Mouse (Mus musculus) yolk sac, embryonic 10.5 days (tissue): ENCODE data around the gene Lin28b.
"Not testable (repeated sequence)": the region's sequence is repeated elsewhere in the genome, so short reads cannot be mapped to it uniquely, and the experiment has no call there.

Source experiments
- DNase-seq: peaks from one replicate; pipeline ENCODE4 v3.0.0-alpha.2; 2017; ENCODE audit warnings: low spot score

Lin28b gene

DNA sequence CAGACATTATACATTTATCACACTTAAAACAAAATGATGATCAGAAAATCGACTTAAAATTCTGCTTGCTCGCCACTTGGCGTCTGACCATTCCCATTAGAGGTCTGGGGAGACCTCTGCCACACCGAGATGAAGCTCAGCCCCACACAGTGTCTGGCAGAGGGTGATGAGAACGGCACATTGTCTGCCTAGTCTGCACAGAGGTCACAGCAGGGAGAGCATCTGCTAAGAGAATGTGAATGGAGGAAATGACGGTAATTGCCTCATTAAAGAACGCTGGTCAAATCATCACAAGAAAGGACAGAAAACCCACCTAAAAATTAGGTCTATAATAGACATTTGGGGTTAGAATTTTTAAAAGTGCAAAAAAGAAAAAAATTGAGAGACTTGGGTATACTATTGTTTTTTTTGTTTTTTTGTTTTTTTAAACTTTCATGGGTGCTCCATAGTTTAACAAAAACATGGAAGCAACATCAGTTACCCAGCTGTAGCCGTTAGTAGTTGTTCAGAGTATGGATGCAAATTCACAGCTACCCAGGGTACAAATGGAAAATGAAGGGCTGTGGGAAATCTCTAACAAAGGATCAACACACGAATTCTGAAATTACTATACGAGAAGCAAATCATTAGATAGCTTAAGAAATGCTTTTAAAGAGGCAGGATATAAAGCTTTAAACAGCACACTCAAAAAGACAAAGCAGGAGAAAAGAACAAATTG lies 75.4 kb downstream of the Lin28b start:
- no peak for DNase-seq

DNA sequence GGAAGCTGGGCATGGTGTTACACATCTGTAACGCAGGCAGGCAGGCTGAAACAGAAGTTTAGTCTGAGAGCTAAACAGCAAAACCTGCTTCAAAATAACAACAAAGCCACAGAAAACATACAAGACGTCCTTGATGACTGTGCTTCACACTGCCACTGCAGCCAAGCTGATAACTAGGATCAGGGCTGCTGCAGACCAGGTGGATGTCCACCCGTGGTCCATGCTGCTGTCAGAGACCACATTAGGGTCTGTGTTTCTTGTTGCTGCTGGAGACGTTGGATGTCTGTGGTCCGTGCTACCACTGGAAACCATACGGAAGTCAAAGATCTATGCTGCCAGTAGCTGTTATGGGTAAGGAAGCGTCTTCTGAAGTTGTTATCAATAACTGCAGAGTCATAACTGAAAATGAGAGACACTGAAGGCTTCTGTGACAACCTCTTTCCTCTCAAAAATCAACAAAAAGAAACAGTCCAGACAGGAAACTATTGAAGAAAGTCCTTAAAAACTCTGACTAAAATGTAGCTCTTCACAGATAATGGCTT lies 86.4 kb downstream of the Lin28b start:
- no peak for DNase-seq

DNA sequence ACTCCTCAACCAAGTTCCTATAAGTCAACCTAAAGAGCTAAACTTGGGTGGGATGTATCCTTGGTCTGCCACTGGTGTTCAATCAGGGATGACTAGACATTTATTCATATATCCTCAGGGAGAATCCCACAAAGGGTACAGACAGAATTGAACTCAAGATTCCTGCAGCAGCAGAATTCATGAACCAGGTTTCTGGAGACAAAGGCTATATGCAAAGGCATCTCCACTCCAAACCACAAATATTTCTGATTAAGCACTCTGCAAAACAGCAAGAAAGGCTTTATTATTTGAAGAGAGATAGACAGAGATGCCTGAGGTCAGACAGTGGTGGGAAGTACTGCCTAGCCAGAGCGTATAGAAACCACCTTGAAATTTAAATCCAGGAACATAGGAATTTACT lies 88.0 kb downstream of the Lin28b start:
- DNase-seq = no peak

DNA sequence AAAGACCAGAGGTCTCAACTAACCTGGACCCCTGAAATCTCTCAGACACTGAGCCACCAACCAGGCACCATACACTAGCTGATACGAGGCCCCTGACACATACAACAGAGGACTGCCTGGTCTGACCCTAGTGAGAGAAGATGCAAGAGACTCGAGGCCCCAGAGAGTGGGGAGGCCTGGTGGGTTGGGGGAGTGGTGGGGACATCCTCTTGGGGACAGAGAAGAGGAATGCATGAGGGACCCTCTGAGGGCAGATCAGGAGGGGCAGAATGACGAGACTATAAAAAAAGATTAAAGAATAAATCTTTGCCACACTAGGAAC lies 103.6 kb downstream of the Lin28b start:
- no peak for DNase-seq

DNA sequence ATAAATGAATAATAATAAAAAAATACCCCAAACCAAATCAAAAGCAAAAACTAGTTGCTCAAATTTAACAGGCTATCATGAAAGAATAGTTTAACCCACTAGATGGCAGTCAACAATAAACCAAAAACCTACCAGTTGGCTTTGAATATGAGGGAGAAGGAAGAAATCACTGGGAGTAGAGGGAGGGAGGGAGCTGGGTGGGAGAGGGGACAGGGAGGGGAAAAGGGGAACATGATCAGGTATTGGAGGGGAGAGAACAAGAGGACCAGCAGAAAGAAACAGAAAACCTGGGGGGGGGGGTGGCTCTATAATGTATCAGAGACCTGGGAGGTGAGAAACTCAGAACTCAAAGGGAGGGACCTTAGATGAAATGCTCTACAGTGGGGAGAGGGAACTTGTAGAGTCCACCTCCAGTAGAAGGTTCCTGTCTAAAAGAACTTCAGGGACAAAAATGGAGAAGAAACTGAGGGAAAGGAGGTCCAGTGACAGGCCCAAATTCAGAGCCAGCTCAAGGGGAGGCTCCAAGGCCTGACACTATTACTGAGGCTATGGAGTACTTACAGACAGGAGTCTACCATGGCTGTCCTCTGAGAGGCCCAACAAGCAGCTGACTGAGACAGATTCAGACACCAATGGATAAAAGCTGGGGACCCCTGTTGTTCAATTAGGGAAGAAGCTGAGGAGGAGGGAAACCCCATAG lies 104.1 kb downstream of the Lin28b start:
- no peak for DNase-seq

DNA sequence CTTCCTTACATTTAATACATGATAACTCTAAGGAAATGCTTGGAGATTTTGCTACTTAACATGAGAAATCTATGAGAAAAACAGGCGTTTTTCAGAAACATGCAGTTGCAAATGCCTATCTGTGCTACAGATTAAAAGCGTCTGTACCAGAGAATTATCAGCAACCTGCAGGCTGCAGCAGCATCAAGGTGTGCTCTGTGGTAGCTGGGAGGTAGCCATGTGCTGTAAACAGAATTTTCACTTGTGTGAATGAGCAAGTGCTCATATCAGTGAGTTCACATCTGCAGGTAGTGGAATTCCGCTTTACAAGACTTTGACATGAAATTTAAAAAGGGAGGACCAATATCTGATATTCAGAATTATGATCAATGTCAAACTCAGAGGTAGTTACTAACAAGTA lies 107.9 kb downstream of the Lin28b start:
- DNase-seq = no peak

DNA sequence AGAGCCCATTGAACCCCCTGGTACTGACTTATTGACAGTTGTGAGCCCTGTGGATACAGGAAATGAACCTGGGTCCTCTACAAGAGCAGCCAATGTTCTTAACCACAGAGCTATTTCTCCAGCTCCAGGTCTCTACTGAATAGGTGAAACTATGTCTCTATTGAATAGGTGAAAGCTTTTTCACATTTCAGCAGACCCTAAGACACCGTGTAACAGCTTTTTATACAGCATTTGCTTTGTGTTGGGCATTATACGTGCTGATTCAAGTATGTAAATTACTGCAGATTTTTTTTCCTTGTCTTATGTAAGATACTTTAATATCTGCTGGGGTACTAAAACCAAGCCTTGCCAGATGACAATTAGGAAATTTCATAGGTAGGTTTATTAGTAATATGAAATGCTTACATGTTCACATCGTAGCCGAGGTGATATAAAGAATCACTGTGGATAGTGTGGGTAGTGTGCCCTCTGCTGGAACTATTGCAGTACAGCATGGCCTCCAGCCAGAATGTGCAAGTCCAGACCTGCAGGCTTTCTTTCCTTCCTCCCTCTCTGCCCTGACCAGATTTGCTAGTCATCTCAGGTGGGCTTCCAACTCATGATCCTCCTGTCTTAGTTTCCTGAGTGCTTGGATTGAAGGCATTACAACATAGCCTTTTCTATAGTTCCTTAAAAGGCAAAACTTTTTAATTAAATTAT lies 113.1 kb downstream of the Lin28b start:
- peak; percentile 36 for DNase-seq

DNA sequence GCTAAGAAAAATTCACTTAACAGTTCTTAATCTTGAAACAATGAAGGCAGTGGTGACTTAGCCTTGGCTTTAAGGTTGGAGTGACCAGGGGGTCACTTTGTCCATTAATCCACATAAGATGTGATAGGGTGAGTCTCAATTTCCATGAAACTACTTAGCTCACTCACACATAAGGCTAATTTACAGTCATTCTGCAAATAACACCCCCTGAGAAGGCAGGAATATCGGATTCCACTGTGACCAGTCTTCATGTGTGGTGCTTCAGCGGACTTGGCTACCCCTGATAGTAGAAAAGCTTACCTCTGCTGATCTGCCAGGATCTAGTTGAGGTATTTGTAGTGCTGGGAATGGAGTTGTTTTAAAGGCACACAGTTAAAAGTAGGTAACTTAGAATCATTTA lies 115.7 kb downstream of the Lin28b start:
- DNase-seq = no peak

DNA sequence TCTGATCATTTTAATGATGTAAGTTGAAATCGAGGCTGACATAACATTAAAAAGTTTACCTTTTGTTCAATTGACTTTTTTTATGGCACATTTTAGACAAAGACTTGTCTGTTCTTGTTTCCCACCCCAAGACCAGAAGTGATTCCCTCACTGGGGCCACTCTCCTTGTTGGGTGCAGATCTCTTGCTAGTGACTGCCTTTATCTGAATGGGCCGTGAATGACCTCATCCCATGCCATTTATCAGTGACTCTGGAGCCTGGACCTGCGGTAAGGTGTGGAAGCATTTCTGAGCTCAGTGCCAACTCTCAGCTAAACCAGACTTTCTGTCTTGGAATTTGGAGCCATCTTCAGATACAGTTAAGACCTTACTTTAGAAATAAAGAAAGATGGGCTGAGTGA lies 116.6 kb downstream of the Lin28b start:
- no peak for DNase-seq

DNA sequence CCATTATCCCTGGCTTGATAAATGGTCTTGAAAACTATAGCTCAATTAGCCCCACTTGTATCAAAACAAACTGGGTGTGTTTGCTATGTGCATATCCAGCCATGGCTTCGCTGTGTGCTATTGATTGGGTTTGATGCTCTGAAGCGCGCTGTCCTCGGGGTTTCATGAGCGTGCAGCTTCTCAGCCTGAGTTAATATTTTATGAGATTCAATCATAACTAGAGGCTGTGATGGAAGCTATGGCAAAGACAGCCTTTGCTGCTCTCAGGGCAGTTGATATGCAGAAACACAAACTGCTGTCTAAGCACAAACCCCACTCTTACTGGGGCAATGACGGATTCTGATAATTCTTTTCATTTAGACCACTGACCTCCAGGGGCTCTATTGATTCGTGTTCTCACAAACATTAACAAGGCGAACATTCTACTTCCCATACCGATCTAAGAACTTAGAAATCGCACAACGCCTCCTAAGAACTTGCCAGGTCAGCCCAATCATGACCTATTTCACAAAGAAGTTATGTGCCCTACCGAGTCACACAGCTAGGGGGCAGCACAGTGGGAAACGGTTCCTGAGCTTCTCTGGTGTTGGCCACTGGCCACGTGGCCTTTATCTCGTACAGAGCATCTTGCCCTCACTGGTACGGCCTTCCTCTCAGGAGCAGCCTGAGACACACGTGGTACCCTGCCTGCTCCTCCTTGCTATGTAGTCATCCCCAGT lies 119.0 kb downstream of the Lin28b start:
- no peak for DNase-seq

DNA sequence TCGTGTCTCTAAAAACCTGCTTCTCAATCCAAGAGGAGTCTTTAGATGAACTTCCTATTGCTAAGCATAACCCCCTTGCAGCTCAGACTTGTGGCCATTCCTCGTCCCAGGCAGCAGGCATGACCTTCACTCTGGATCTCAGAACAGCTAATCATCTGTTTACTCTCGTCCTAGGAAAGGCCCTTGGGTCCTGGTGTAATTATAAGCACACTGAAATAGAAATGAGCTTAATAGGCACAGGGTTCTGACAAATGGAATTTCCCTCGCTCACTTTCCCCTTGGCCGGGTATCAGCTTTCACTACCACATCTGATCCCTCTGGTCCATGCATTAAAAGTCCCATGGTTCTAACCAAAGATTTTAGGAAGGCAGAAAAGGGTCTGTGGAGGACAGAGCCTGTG lies 122.8 kb downstream of the Lin28b start:
- no peak for DNase-seq

DNA sequence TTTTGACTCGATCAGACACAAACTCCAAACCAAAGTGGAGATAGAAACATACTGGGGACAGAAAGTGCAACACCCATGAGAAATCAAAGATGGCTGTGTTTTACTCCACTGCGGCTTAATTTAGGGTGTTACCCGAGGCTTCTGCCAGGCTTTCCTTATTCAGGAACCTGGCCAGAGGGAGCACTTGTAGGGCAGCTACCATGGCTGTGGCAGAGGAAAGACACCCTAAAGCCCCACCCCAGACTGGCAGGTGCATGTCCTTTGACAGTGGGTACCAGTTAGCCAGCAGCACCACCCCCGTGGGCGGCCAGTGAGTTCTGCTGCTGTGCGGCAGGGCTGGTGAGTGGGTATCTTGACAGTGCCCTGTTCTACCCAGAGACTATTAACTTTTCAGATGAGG lies 130.1 kb downstream of the Lin28b start:
- DNase-seq = no peak

DNA sequence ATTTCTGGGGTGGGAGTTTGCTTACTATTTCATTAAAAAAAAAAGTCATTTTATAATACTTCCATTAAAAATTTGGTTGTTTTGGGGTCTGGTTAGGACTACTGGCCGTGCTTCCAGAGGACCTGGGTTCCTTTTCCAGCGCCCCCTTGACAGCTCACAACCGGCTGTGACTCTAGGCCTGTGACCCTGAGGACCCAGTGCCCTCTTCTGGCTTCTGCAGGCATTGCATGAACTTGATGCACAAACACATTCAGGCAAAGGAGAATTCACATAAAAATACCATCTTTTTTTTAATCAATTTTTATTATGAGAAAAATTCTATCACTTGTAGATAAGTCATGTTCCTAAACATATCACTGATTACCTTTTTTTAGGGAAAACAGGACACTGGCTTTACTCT lies 138.1 kb downstream of the Lin28b start:
- DNase-seq = not testable (repeated sequence)

DNA sequence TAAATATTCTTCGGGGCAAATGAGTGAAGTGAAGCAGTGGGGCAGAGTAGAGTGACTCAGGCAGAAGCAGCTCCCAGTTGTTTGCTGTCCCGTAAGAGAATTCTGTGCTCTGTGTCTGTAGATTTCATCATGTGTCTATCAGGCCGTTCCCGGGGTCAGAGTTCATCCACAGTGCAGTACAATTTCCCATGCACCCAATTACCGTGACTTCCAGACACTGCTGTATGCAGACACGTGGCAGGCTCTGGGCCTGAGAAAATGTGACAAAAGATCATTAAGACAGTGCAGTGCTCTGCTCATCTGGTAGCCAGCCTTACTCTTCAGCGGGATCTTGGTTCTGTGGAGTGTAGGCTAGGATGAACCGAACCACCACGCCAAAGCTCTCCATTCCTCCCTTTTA lies 141.0 kb downstream of the Lin28b start:
- DNase-seq = peak; percentile 24

DNA sequence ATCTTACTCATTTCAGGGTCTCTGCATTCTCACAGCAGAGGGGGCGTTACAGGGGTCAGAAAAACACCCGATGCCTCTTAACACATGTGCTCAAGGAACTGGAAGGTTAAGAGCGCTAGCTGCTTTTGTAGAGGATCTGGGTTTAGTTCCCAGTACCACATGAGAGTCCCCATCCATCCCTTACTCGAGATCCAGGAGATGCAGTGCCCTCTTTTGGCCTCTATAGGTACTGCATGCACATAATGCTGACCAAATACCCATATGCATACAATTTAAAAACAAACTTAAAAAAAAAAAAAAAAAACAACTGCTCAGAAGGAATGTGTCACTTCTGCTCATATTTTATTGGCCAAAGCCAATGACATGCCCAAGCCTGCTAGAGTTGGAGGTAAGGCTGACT lies 141.8 kb downstream of the Lin28b start:
- DNase-seq = no peak

DNA sequence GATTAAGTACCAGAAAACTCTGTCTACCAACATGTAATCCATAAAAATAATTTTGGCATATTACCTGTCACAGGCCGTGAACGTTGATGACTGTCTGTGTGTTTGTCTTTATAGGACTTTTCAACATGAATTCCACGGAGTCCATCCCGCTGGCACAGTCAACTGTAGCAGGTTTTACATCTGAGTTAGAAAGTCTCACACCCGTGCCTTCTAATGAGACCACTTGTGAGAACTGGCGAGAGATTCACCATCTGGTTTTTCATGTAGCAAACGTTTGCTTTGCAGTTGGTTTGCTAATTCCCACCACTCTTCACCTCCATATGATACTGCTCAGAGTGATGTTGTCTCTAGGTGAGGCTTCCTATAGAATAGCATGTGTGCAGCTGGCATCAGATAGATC lies 147.1 kb downstream of the Lin28b start:
- no peak for DNase-seq

DNA sequence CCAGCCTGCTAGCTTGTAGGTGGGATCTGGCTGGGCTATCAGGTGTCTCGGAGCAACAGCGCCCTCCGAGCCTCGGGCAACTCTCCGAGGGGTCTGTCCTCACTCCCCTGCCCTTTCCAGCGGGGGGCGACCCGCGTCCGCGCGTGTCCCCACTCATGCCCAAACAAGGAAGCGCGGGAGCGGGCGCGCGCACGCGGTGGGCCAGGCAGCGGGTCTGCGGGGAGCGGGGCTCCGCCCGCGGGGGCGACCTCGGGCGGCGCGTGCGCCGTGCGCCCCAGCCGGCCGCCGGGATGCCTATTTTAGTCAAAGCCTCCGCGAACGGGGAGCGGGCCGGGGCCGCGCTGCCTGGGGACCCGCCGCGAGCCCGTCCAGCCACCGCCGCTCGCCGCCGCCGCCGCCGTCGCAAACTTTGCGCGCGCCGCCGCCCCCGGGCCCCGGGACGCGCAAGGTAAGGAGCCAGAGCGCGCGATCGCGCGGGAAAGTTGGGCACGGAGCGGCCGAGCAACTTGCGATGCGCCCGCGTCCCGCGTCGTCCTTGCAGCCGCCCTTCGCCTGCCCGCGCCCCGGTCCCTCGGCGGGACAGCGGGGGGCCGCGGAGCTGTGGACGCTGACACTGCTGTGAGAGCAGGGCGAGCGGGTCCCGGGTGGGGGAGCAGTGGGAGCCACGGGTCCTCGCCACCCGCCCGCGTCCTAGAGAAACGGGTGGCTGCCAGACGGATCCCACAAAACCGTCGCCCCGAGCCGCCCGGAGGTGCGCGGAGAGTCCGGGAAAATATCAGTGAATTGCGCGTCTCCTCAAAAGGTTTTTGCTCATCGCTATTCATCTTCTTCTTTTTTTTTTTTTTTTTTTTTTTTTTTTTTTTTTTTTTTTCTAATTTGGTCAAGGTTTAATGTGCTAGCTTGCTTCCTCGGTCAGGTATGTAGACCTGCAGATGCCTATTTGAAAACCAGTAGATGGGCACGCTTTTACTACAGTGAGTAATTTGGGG lies 150.5 kb downstream of the Lin28b start, which contains the start of gene Bves:
Gene Bves (plus strand): TSS at position 339 of the 989 bp plus-strand sequence.
- DNase-seq = peak; percentile 45

DNA sequence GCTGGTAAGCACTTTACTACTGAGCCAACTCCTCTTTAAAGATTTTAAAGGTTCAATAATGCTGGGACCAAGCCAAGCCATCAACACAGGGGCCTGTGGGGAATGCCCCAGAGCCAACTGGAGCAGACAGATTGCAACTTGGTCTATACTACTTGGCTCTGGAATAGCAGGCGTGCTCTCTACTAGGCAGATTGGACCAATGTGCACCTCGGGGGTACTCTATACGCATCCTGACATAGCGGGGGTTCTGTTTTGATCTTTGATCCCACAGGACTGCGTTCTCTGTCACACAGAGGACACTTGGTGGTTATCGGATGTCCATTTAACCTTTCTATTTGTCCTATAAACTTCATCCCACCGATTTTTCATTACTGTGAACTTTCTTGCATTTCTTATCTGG lies 151.3 kb downstream of the Lin28b start:
- no peak for DNase-seq

DNA sequence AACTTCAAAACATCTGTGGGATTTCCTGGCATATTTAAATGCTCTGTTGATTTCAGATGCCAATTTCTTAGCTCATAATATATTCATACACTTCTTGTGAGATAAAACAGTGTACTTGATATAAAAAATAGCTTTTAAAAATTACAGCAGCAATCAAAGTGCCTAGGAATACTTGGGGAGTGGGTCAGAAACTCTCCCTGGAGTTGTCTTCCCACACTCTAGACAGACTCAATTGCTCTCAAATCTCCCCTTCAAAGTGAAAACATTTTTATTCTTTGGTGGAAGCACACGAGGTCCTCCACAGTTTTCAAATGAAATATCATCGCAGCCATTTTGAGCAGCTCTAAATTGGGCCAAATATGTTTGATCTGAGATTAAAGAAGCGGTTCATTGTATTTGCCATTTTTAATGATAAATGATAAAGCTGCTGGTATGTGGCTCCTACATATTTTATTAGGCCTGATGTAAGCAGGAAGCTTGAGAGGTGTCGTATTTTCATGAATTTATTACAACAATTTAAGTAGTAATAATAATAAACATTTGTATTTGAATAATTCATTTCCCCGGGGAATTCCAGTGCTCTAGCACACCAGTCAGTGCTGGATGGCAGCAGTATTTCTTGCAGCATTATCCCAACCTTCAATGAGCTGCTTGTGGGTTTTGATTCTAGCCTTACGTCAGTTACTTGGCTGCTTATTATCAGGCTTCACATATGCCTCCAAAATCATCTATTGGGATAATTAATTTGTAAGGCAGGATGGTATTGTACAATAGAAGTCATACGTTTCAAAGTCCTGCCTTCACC lies 157.8 kb downstream of the Lin28b start:
- no peak for DNase-seq
